Mouse (Mus musculus): ENCODE data around the gene Slfnl1.

Gene Slfnl1

DNA sequence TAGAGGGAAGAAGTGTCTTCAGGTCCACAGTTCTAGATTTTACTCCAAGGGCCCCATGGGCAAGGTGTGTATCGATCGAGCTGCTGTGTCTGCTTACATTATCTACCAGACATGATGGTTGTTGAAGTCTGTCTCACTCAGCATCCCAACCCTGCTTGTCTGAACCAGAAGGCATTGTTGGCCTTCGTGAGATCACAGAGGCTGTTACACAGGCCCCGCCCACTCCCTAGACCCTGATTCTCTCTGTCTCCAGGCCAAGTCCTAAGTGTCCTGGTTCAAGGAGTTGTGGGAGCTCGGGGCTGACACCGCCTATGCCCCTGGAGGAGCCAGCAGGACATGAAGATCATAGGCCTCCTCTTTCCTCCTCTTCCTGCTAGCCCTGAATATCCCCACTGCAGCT lies at the start of gene Slfnl1:
Gene Slfnl1, plus strand, starts transcription at position 246 of the 400 bp plus-strand sequence.
- DNase-seq, result no peak

DNA sequence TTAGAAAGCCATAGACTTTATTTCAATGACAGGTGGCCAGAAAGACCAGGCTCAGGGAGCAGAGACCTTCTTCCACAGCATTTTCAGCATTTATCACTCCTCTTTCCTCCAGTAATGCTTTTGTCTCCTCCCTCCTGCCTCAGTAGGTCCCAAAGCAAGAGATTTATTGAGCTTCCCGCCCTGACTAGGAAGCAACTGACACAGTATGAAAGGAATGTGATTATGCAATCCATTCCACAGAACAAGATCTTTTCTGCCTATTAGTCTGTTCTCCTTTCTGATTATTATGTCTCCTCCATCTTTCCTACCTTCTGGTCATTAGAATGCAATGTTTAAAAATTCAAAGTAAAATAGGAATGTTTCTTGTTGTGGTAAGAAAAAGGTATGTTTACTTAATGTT lies 44.3 kb upstream of the Slfnl1 start:
- DNase-seq, result no peak

DNA sequence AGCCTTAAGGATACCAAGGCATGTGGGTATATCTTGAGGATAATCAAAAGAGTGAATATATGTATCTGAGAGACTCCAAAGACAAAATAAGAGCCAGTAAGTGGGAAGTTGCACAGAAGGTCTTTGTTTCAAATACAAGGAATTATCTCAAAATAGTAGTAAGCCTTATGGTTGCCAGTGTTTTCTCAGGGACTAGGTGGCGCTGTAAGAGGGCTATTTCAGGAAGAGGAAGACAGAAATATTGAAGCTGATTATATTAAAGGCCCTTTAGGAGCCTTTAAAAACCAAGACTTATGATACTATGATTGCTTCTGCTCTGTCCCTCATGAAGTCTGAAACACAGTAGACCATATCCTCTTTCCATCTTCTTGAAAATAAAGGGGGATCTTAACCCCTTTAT lies 25.1 kb upstream of the Slfnl1 start:
- DNase-seq, result no peak

DNA sequence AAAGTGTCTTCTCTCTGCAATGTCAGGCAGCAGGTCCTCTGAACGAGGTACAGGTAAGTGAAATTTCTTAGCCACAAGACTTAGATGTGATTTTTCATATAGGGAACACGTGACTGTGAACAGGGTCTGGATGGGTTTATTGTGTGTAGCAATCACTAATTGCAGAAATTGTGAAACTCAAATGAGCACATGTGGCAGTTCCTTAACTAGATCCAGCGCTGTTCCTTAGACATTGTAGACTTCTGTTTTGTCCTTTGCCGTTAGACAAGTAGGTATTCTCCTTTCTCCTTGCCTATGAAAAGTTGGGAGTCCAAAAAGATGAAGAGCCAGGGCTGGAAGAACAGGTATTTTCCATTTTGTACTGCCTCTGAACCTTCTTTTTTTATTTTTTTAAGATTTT lies 20.8 kb upstream of the Slfnl1 start:
- DNase-seq, result no peak

DNA sequence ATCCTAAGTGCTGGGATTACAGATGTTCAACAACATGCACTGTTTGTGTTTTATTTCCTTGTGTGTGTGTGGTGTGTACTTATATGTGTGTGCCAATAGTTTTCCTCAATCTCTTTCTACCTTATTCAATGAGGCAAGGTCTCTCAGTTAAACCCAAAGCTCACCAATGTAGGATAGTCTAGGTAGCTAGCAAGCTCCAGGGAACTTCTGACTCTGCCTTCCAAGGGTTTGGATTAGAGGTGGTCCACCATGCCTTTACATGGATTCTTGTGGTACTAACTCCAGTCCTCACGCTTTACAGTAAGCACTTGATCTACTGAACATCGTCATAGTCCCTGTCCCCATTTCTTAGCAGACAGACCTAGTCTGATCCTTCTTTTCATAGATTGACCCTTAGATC lies 17.7 kb upstream of the Slfnl1 start:
- DNase-seq, result no peak

DNA sequence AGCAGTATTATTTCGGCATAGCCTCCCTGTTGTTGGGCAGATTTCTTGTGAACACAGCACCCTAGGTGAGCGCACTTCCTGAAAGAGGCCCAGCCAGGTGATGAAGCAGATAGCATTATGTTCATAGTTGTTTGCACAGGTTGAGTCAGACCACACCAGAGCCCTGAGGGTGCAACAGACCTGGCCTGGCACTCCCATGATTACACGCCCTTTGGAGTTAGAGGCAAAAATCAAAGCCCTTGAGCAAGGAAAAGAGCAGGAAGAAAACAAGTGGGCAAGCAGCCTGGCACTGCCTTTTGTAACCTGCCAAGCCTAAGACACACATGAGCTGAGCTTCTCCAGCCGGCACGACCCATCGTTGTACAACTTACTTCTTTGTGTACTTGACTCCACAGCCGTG lies 15.5 kb upstream of the Slfnl1 start:
- DNase-seq, result no peak

DNA sequence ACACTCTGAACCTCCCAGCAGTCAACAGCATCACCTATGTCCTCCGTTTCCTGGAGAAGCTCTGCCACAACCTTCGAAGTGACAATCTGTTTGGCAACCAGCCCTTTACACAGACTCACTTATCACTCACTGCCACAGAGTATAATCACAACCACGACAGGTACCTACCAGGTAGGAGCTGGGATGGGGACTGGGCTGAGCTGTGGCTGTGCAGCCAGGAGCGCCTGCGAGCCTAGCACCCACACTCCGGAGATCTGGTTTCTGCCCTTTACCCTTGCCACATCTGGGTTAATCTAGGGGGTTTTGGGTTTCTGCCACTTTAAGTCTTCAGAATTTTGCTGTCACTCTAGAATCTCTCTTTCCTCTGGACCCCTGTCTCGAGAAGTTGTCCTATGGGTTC lies 15.1 kb upstream of the Slfnl1 start:
- no peak for DNase-seq

DNA sequence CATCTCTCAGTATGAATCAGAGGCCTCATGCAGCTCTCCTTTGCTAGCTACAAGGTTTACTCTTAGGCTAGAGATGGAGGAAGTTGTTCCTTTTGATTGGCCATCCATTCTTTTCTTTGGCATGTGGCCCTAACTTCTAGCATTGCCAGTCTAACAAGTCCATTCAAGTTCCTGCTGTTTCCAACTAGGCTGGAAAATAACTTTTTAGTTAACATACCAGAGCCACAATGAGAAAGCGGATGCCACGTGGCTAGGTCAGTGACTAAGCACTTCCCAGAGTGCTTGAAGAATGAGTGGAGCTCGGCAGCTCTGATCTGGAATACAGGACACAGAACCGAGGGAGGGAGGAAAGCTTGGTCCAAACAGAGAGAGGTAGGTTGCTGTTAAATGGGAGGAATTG lies 14.7 kb upstream of the Slfnl1 start:
- DNase-seq, result no peak

DNA sequence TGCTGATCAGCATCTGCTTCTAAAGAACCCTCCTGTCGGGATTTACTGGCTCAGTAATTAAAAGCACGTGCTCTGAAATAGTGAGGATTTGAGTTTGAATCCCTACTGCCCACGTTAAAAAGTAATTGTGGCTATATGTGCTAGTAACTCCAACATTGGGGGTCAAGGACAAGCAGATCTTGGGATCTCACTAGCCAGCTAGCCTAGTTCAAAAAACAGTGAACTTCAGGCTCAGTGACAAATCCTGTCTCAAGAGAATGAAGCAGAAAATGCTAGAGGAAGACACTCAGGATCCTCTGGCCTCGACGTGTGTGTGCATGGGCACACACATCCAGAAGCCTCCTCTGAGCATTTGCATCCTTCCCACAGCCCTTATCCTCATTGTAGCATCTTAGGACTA lies 10.3 kb upstream of the Slfnl1 start:
- DNase-seq, result no peak

DNA sequence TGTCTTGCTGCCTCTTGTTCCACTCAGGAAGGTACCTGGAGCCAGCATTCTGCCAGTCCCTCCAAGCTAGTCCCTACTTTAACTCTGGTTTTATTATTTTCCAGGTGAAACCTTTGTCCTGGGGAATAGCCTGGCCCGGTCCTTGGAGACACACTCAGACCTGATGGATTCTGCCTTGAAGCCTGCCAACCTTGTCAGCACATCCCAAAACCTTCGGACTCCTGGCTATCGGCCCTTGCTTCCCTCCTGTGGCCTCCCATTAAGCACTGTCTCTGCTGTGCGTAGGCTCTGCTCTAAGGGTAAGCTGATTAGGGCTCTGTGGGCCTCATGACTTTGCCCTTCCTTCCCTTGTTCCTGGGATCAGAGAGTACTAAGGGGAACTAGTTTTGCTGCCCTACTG lies 9.7 kb upstream of the Slfnl1 start:
- no peak for DNase-seq

DNA sequence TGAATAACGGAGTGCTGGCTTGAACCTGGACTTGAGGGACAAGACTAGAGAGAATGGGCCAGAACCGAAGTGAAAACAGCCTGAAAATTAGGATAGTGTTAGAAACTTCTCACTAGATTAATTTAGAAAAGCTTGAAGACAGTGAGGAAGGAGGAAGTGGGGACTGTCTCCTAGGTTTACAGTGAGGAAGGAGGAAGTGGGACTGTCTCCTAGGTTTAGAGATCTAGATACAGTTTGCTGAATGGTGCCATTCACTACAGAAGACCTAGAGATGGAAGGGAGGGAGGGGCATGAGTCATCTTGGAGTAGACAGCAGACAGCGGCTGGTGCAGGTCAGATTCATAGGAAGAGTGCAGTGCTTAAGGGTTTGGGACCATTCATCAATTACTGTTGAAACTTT lies 8.9 kb upstream of the Slfnl1 start:
- DNase-seq, result no peak

DNA sequence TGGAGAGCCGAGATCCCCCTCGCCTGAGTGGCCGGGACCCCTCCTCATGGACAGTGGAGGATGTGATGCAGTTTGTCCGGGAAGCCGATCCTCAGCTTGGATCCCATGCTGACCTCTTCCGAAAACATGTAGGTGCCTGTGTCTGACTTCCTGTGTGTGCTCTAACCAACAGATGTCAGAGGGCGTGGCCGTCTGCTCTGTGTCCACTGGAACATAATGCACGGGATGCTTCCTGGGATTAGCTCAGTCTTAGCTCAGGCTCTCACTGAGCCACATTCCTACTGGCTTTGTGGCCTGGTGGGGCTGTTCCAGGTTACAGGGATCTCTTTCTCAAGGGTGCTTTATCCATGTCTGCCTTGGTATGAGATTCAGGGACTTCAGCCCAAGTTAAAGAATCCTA lies 3.9 kb upstream of the Slfnl1 start:
- no peak for DNase-seq

DNA sequence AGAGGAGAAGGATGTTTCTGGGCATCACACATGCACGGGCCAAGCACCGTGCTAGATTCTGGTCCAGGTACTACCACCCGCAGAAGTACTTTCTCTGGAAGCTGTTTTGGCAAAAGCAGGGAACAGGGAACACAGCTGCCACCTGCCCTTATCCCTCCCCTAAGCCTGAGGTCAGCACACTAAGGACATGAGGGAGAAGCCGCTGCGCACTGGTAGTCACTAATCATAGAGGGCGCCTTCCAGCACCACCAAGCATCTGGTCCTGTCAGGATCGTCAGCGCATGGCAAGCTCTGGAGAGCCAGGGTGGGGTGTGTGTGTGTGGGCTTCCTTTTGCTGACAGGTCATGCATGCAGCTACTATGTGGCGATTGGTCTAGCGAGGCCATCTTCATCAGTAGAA lies 6.6 kb downstream of the Slfnl1 start:
- DNase-seq, result no peak

DNA sequence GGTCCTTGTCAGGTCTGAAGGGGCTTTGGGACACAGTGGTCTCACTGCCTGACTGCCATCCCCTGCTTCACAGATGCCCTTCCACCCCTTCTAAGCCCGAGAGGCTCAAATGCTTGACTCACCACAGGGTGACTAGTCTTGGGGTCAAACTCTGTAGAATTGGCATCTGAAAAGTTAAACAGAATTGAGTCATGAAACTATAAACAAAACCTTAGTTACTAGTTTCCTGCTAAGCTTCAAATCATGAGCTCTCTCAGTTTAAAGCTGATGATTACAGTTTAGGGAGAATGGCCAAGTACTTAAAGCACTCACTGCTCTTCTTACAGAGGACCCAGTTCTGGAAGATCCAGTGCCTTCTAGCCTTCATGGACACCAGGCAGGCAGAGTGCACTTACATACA lies 12.9 kb downstream of the Slfnl1 start:
- DNase-seq, result no peak

DNA sequence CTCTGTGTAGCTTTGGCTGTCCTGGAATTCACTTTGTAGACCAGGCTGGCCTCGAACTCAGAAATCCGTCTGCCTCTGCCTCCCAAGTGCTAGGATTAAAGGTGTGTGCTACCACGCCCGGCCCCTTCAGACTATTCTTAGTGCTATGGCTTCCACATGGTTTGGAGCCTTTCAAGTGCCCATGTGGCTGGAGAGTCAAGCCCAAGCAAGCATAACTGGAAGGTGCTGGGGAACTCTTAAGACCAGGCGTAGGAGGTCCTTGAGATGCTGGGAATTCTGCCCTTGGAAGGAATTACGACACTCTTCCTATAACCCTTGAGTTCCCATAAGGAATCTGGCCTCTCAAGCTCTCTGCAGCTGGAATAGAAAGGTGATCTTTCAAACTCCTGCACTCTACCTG lies 24.6 kb downstream of the Slfnl1 start:
- DNase-seq, result no peak

DNA sequence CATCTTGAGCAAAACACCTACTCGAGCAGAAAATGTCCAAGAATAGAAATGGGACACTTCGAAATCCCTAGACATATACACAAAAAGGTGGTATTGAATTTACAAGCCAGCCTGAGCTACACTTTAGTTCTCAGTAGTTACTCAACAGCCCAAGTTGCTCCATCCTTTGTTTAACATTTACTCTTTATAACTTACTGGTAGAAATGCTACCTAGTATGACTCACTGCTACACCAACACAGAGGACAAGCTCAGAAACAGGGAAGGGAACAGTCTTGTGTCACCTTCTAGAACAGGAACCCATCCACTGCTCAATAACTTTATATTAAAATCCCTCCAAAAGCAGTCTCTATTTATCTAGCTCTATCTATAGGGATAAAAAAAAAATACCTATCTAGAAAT lies 33.7 kb downstream of the Slfnl1 start:
- no peak for DNase-seq

DNA sequence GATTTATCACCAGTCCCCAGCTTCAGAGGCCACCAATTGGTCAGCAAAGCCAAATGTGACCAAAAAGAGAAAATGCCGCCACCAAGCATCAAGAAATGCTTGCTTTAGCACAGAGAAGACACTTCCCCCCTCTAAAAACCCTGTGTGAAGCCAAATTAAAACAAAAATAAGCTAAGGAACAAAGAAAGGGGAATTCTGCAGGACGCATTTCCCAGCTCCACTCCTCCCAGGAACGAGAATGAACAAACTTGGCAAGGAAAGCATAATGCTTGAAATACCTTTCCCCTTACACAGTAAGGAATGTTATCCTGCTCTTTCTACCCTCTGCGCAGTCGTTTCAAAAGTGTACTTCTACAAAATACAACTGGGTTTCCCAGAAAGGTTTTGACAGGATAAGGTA lies 36.0 kb downstream of the Slfnl1 start:
- DNase-seq, result no peak

DNA sequence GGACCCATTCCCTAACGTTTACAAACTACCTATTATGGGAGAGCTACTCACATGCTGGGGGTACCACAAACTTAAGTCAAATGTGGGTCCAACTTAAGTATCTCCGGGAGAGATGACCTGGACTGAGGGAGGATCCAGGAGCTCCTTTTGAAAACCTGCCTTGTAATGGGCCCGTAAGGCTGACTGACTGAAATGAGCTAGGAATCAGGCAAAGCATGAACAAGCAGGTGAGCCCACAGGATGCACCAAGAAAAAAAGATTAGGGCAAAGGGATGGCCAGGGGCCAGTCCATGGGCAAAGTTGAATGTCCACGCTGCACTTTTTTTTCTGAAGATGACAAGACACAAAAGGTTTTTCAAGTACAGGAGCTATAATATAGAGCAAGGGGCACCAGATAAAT lies 37.0 kb downstream of the Slfnl1 start:
- peak in 1 of 2 experiments; percentile 1 for DNase-seq

DNA sequence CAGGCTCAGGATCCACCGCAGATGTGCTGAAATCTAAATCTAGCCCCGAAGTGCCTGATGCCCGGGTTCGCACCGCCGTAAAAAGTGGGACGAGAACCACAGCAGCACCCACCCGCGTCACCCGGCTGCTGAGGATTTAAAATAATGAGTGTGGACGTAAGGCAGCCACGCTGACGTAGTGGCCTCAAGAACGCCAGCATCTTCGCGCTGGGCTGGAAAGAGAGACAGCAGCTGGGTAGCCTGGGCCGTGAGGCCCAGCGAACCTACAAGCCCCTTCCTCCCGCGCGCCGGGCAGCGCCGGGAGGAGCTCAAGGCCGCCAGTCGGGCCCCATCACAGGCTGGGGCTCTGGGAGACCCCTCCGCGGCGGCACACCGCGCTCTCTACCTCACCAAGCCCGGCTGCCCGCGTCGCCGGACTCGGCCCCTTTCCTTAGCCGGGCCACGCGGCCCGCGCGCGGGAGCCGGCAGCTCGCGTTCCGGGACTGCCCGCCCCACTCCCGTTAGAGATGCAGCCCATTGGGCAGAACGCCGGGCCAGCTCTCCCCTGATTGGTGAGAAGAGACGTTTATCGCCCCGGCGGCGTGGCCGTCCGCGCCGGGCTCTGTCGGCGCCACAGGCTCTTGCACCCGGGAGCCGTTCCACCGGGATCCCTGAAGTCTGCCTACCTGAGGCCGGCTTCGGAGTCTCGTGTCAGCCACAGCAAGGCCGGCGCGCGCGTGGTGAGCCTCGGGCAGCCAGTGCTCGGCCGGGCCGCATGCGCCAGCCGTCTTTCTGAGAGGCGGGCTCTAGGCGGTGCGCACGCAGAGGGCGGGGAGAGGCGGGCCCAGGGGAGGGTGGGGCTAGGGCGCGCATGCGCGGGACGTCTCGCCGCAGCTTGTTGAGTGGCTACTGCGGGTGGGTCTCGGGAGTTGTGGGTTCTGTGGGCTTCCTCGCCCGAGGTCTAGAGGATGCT lies 37.7 kb downstream of the Slfnl1 start, which contains the start of gene Ctps:
Gene Ctps, minus strand, starts transcription at position 791 of the 952 bp plus-strand sequence.
- DNase-seq, result peak; percentile 93 to 95

DNA sequence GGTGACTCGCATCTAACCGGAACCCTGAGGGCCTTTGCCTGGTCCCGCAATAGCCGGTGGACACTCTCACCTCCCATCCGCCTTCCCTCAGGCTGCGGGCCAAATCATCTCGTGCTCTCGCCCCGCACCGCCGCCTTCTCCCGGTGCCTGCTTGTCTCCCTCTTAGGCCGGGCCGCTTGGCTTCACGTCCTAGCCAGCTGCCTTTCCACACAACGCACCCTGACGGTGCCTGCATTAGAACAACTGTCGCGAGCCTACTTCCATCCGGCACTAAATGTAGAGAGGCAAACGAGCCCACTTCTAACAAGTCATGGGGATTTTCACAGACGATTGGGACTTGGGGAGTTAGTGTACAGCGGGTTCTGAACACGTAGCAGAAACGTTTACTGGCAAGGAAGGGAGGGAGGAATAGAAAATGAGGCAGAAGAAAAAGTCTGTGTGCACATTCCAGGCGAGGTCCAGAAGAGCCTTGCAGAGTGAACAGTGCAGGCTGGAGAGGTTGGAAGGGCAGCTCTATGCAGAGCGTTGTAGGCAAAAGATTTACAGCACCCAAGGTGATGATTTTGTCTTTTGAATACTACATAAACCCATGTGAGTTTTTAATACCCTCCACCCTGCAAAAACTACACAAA lies 38.5 kb downstream of the Slfnl1 start:
- no peak for DNase-seq

DNA sequence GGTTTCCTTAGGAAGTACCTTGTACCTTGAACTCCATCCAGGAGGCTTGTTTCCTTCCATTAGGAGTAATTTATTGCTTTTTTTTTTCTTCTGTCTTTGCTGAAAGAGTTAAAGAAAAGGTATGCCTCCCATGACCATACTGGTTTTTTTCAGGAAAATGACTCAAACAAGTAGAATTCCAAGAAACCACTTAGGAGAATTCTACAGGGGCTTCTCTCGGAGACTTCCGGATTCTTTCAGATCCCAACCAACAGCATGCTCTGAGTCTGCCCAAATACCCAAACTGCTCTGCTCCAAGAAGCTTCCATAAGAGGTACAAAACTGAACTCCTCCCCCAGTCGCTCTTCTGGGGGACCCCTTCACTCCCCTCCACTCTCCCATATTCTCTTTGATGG lies 39.0 kb downstream of the Slfnl1 start:
- no peak for DNase-seq

DNA sequence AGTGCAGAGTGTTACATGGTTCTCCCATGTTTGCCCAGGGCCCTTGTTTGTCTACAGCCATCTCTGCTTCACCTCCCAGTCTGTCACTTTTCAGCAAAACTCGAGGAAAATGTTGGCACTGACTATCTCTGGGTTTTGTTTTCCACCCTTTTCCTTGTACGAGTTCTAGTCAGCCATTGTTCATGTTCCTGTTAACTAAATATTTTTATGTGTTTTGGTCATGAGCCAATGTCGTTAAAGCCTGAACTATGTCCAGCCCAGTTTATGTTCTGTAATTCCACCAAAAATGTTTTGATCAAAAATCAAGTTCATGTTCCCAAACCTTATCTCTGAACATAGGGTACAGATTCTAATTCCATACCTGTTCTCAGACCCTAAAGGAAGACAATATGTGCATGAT lies 39.7 kb downstream of the Slfnl1 start:
- DNase-seq, result no peak

DNA sequence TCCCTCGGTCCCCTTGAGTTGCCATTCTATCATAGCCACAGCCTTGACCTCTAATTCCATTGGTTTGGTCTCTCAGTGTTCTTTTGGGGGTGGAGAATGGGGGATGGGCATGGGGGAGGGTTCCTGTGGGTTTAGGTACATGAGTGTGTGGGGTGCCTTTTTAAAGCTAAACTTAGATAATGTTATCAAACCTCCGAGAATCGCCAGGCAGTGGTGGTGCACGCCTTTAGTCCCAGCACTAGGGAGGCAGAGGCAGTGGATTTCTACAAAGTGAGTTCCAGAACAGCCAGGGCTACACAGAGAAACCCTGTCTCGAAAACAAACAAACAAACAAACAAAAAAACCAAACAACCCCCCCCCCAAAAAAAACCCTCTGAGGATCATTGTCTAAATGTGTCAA lies 48.9 kb downstream of the Slfnl1 start:
- DNase-seq, result no peak

DNA sequence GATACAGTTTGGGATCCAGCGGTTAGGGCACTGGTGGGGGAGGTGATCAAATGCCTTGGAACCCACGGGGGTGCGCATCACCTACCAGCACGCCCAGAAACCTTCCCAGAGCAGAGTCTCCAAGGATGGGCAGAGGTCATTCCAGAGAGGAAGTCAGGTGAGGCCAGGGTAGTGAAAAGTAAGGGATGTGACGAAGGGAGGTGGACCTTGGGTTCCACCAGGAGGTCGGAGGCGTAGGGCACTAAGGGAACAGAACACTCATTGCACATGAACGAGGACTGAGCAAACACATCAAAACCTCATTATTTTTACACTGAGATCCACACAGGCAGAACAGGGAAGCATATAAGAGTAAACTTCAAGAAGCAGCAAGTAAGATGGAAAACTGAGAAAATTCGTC lies 49.7 kb downstream of the Slfnl1 start:
- no peak for DNase-seq
